ENCODE assay signal across 7 mouse cellular contexts in genomic region chr11:32363188-32363587, GRCm38 (mm10). TPM values are rescaled to one million over a fixed set of nuclear protein-coding genes. Genes with fewer than 3 reads are reported as not detected.
DNase-seq lines count a peak whose midpoint lies in the region; ATAC-seq and TF ChIP-seq lines count a peak whose summit lies in the region.

No protein-coding gene starts in this region.

- H3K9me3 ChIP-seq in lung, embryonic 16.5 days (ENCODE audit: control insufficient read depth, low read length): no peaks in the 10 kb centered on the region
- H3K9me3 ChIP-seq in forebrain, postnatal 0 days (ENCODE audit: low read length): no peaks in the 10 kb centered on the region
- no peaks in the 10 kb centered on the region for H3K9me3 ChIP-seq in limb, embryonic 13.5 days
- no peaks in the 10 kb centered on the region for H3K9me3 ChIP-seq in stomach, postnatal 0 days (ENCODE audit: control insufficient read depth, low read length)

- H3K4me2 ChIP-seq in lung, embryonic 16.5 days (ENCODE audit: low read depth, low read length): no peak overlapping the region
- no peak overlapping the region for H3K4me2 ChIP-seq in forebrain, postnatal 0 days (ENCODE audit: low read depth)
- no peak overlapping the region for H3K4me2 ChIP-seq in limb, embryonic 13.5 days (replicated peaks)
- no peak overlapping the region for H3K4me2 ChIP-seq in stomach, postnatal 0 days (replicated peaks; ENCODE audit: low read depth)

- no peak for DNase-seq in lung, postnatal 36 days
- DNase-seq in forebrain, postnatal 0 days: no peak
- DNase-seq in stomach, postnatal 0 days (ENCODE audit: low spot score): no peak
- no peak for DNase-seq in frontal cortex, postnatal 10 days (ENCODE audit: low spot score in 2 of 2)
- DNase-seq in thymus, adult 2 months: no peak

- H3K4me3 ChIP-seq in lung, embryonic 16.5 days (ENCODE audit: low read length): no peak overlapping the region
- H3K4me3 ChIP-seq in forebrain, postnatal 0 days (ENCODE audit: low read depth, low read length): no peak overlapping the region
- H3K4me3 ChIP-seq in limb, embryonic 13.5 days: no peak overlapping the region
- no peak overlapping the region for H3K4me3 ChIP-seq in stomach, postnatal 0 days (ENCODE audit: low read depth, low read length)
- H3K4me3 ChIP-seq in thymus, adult 2 months (ENCODE audit: control insufficient read depth, insufficient read depth, low read length): no peak overlapping the region

- H3K27me3 ChIP-seq in lung, embryonic 16.5 days (ENCODE audit: control insufficient read depth, insufficient read depth, low read depth, low read length): no peaks in the 10 kb centered on the region
- no peaks in the 10 kb centered on the region for H3K27me3 ChIP-seq in forebrain, postnatal 0 days (ENCODE audit: insufficient read depth, low read length)
- no peaks in the 10 kb centered on the region for H3K27me3 ChIP-seq in limb, embryonic 13.5 days
- no peaks in the 10 kb centered on the region for H3K27me3 ChIP-seq in stomach, postnatal 0 days (ENCODE audit: control insufficient read depth, insufficient read depth, low read length)
- no peaks in the 10 kb centered on the region for H3K27me3 ChIP-seq in thymus, adult 2 months (ENCODE audit: control insufficient read depth, insufficient read depth, low read length)

- H3K36me3 ChIP-seq in lung, embryonic 16.5 days (ENCODE audit: control insufficient read depth, insufficient read depth, low read length): no peaks in the 10 kb centered on the region; the same call in 1 of the 2 replicates
- H3K36me3 ChIP-seq in forebrain, postnatal 0 days (ENCODE audit: insufficient read depth): no peaks in the 10 kb centered on the region
- peaks cover 23% of the 10 kb centered on the region for H3K36me3 ChIP-seq in limb, embryonic 13.5 days
- no peaks in the 10 kb centered on the region for H3K36me3 ChIP-seq in stomach, postnatal 0 days (ENCODE audit: control insufficient read depth, insufficient read depth, low read length)
- H3K36me3 ChIP-seq in thymus, adult 2 months (ENCODE audit: control insufficient read depth, insufficient read depth, low read length): no peaks in the 10 kb centered on the region

- WGBS in lung, embryonic 16.5 days: 51% methylated on average over 3 of the region's 3 CpGs
- 56% methylated on average over 3 of the region's 3 CpGs for WGBS in forebrain, postnatal 0 days
- 64% methylated on average over 3 of the region's 3 CpGs for WGBS in limb, embryonic 13.5 days
- 60% methylated on average over 3 of the region's 3 CpGs for WGBS in stomach, postnatal 0 days
- 79% methylated on average over 3 of the region's 3 CpGs for WGBS in thymus, adult 2 months

- no peak for TF ChIP-seq POLR2A in thymus, adult 2 months (IDR thresholded peaks at IDR 0.05; ENCODE audit: control insufficient read depth, extremely low read depth, insufficient read depth, low read length, poor library complexity)

- TF ChIP-seq EP300 in stomach, postnatal 0 days (optimal IDR thresholded peaks at IDR 0.05): no peak

- H3K27ac ChIP-seq in lung, embryonic 16.5 days (ENCODE audit: low read length): peak overlapping the region; percentile 40
- peak overlapping the region; percentile 45; the same call in 1 of the 2 replicates for H3K27ac ChIP-seq in forebrain, postnatal 0 days (ENCODE audit: low read depth, low read length)
- H3K27ac ChIP-seq in limb, embryonic 13.5 days: 0 out of 2 replicates have a peak overlapping the region, but pooled peaks have one; percentile 81
- peak overlapping the region; percentile 18; the same call in 1 of the 2 replicates for H3K27ac ChIP-seq in stomach, postnatal 0 days (replicated peaks)
- no peak overlapping the region for H3K27ac ChIP-seq in thymus, adult 2 months (ENCODE audit: control insufficient read depth, insufficient read depth, low read length)

- ATAC-seq in lung, embryonic 16.5 days (ENCODE audit: low read depth): peak; percentile 1; the same call in 1 of the 2 replicates
- peak; percentile 10 for ATAC-seq in forebrain, postnatal 0 days
- ATAC-seq in limb, embryonic 13.5 days (ENCODE audit: low FRiP score, low read depth): no peak; the same call in 1 of the 2 replicates
- ATAC-seq in stomach, postnatal 0 days (ENCODE audit: low FRiP score, low TSS enrichment): no peak

- H3K4me1 ChIP-seq in lung, embryonic 16.5 days (replicated peaks; ENCODE audit: control insufficient read depth, insufficient read depth, low read length): peaks cover 40% of the 10 kb centered on the region
- no peaks in the 10 kb centered on the region for H3K4me1 ChIP-seq in forebrain, postnatal 0 days (ENCODE audit: insufficient read depth)
- H3K4me1 ChIP-seq in limb, embryonic 13.5 days: peaks cover 52% of the 10 kb centered on the region
- H3K4me1 ChIP-seq in stomach, postnatal 0 days (replicated peaks; ENCODE audit: control insufficient read depth, insufficient read depth): peaks cover 17% of the 10 kb centered on the region; the same call in 1 of the 2 replicates
- H3K4me1 ChIP-seq in thymus, adult 2 months (replicated peaks; ENCODE audit: control insufficient read depth, insufficient read depth, low read length): peaks cover 18% of the 10 kb centered on the region

- no peak overlapping the region for H3K9ac ChIP-seq in lung, embryonic 16.5 days (ENCODE audit: low read length)
- no peak overlapping the region for H3K9ac ChIP-seq in forebrain, postnatal 0 days
- H3K9ac ChIP-seq in limb, embryonic 13.5 days: no peak overlapping the region
- no peak overlapping the region for H3K9ac ChIP-seq in stomach, postnatal 0 days (ENCODE audit: low read length)

- no peak for TF ChIP-seq CTCF in forebrain, postnatal 0 days (IDR thresholded peaks at IDR 0.05; ENCODE audit: low read depth)
- TF ChIP-seq CTCF in stomach, postnatal 0 days (IDR thresholded peaks at IDR 0.05; ENCODE audit: low read depth): no peak
- TF ChIP-seq CTCF in thymus, adult 2 months (IDR thresholded peaks at IDR 0.05; ENCODE audit: borderline replicate concordance, control insufficient read depth, extremely low read depth, insufficient read depth, low read length, poor library complexity): no peak

RNA-seq across cellular contexts. Expression of gene Sh3pxd2b, which starts 15.6 kb away (rescaled TPM):
- polyA plus RNA-seq in lung, embryonic 16.5 days (2015; fragmentation: Nextera tagmentation; extraction: Ambion mirVana): 23.4 and 23.6 TPM in 2 replicates
- 26.0 and 35.9 TPM in 2 replicates for total RNA-seq in forebrain, postnatal 0 days (2014; rRNA removed)
- polyA plus RNA-seq in forebrain, postnatal 0 days (2015; fragmentation: Nextera tagmentation; extraction: Ambion mirVana): 5.7 and 7.4 TPM in 2 replicates
- 25.9 and 31.3 TPM in 2 replicates for polyA plus RNA-seq in limb, embryonic 13.5 days (2015; fragmentation: Nextera tagmentation; extraction: Ambion mirVana)
- 4.8 and 5.0 TPM in 2 replicates for polyA plus RNA-seq in stomach, postnatal 0 days (2015; fragmentation: Nextera tagmentation; extraction: Ambion mirVana)
- polyA plus RNA-seq in thymus, adult 2 months (2012; rRNA removed): 6.8 and 7.5 TPM in 2 replicates

Comparison
In these comparisons a context has a peak if more than half of its experiments do, and no peak if none do; other contexts are left out.
1. ATAC-seq: peak in lung, embryonic 16.5 days (single experiment) and forebrain, postnatal 0 days (single experiment); none in limb, embryonic 13.5 days (single experiment) and stomach, postnatal 0 days (single experiment).